Mouse (Mus musculus): ENCODE data around the gene Bcl11a.

DNA sequence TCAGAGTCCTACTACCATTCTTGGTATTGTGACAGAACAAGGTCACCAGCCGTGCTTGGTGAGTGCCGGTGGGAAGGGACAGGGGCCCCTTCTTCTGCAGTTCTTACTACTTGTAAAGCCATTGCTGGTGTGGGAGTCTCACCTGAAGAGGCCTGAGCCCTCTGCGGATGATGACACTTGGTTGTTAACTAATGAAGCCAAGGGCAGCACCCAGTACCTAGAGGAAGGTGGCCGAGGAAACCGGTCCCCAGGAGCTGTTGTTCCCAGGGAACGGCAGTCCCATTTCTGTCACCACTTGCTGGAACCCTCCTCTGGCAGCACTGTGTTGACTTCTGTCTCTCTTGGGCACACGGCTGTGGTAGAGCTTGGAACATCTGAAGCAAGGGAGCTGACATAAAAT is 105.6 kb downstream of the Bcl11a start:
- TF ChIP-seq ZNF384 (IDR thresholded peaks at IDR 0.05; ENCODE audit: low read depth, low read length) (no peak), CHD2 (IDR thresholded peaks at IDR 0.05; ENCODE audit: low read depth, low read length) (no peak), MAFK (IDR thresholded peaks at IDR 0.05; ENCODE audit: insufficient read depth, low read depth, low read length) (no peak), ZC3H11A (IDR thresholded peaks at IDR 0.05; ENCODE audit: borderline replicate concordance, low read depth, low read length) (no peak)

Measured in ES-E14 (cell line).